In the genomic region with DNA sequence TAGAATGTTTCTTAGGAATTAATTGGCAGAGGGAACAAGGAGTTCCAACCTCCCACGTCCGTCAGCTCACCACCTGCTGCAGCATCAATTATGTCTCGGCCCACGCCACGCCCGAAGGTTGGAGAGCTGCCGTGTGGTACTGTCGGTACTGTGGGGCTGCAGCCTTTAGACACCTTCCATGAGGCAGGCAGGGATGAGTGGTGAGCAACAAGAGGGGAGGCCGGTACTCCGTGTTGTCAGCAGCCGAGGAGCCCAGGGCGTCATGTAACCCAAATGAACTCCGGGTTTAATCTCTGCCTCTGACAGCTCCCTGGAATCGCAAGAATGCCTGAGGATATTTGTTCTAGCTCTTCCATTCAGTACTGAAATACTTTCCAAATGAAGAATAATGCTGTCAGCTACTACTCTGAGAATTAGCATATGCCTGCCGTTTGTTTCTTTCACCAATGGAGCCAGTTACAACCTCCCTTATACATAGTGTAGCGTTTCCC, we compare ENCODE assay signal across 9 mouse cellular contexts.
DNase-seq lines count a peak whose midpoint lies in the region; ATAC-seq and TF ChIP-seq lines count a peak whose summit lies in the region.
"Had no signal": no experiment of that assay in that cellular context is flagged by ENCODE, and none has a peak within 500 bp of the region (broad histone marks: within the 10 kb centered on the region; RNA-seq: fewer than 3 reads in every experiment).

No protein-coding gene starts in this region.

- H3K9me3 ChIP-seq in midbrain, embryonic 14.5 days (ENCODE audit: control insufficient read depth, low read length): no peaks in the 10 kb centered on the region
- H3K9me3 ChIP-seq in midbrain, embryonic 10.5 days (replicated peaks): no peaks in the 10 kb centered on the region
- no peaks in the 10 kb centered on the region for H3K9me3 ChIP-seq in liver, embryonic 11.5 days (ENCODE audit: control insufficient read depth, low read length)

- WGBS in midbrain, embryonic 14.5 days: 75% methylated on average over 16 of the region's 16 CpGs
- WGBS in midbrain, embryonic 10.5 days: 85% methylated on average over 16 of the region's 16 CpGs
- WGBS in liver, embryonic 11.5 days: 80% methylated on average over 16 of the region's 16 CpGs

- H3K4me1 ChIP-seq in midbrain, embryonic 14.5 days (ENCODE audit: control insufficient read depth, insufficient read depth, low read length): peaks cover 11% of the 10 kb centered on the region; the same call in 1 of the 2 replicates
- H3K4me1 ChIP-seq in midbrain, embryonic 10.5 days: peaks cover 14% of the 10 kb centered on the region
- no peaks in the 10 kb centered on the region for H3K4me1 ChIP-seq in liver, embryonic 11.5 days (replicated peaks; ENCODE audit: control insufficient read depth, insufficient read depth, low read length)

- peak; percentile 9 for DNase-seq in adrenal gland, postnatal 14 days
- DNase-seq in adrenal gland, adult 8-10 months: no peak
- DNase-seq in midbrain, embryonic 14.5 days: peak; percentile 35
- DNase-seq in midbrain, embryonic 10.5 days (ENCODE audit: low spot score): no peak
- DNase-seq in left cerebral cortex, adult 2 months (ENCODE audit: extremely low spot score in 1 of 2, low spot score in 2 of 2): peak; percentile 84 to 87
- DNase-seq in telencephalon, adult 2 months (ENCODE audit: low read depth, low spot score): peak; percentile 93
- no peak for DNase-seq in liver, embryonic 11.5 days (ENCODE audit: low spot score)
- no peak for DNase-seq in thymus, postnatal 10 days (ENCODE audit: low spot score in 2 of 2)
- DNase-seq: gastrocnemius, postnatal 10 days had no signal

- H3K4me2 ChIP-seq in midbrain, embryonic 14.5 days (ENCODE audit: low read length): no peak overlapping the region
- no peak overlapping the region for H3K4me2 ChIP-seq in liver, embryonic 11.5 days

- intact Hi-C loops in left cerebral cortex, adult 2 months (cut with DNase I): loop anchor here (1.0 to 5.0 kb wide), 9 partner anchors 38 to 1444 kb away; partner anchors contain the start of gene Epha4

- no peaks in the 10 kb centered on the region for H3K27me3 ChIP-seq in midbrain, embryonic 14.5 days (ENCODE audit: control insufficient read depth, insufficient read depth, low read length)
- no peaks in the 10 kb centered on the region for H3K27me3 ChIP-seq in midbrain, embryonic 10.5 days (ENCODE audit: low read depth, poor library complexity, severe bottlenecking)
- H3K27me3 ChIP-seq in liver, embryonic 11.5 days (replicated peaks; ENCODE audit: control insufficient read depth, insufficient read depth, low read length): no peaks in the 10 kb centered on the region

- H3K36me3 ChIP-seq in midbrain, embryonic 14.5 days (ENCODE audit: control insufficient read depth, insufficient read depth, low read length): no peaks in the 10 kb centered on the region
- H3K36me3 ChIP-seq in midbrain, embryonic 10.5 days: no peaks in the 10 kb centered on the region
- H3K36me3 ChIP-seq in liver, embryonic 11.5 days (ENCODE audit: control insufficient read depth, insufficient read depth, low read length): no peaks in the 10 kb centered on the region

- no peak for TF ChIP-seq CTCF in left cerebral cortex, adult 2 months (IDR thresholded peaks at IDR 0.05)

- H3K27ac ChIP-seq in midbrain, embryonic 14.5 days (replicated peaks; ENCODE audit: low read depth, low read length): no peak overlapping the region
- H3K27ac ChIP-seq in midbrain, embryonic 10.5 days (replicated peaks): no peak overlapping the region
- peak overlapping the region; percentile 89 for H3K27ac ChIP-seq in left cerebral cortex, adult 2 months
- no peak overlapping the region for H3K27ac ChIP-seq in liver, embryonic 11.5 days (ENCODE audit: low read depth, low read length)

- H3K4me3 ChIP-seq in midbrain, embryonic 14.5 days (replicated peaks; ENCODE audit: low read depth, low read length): no peak overlapping the region
- no peak overlapping the region for H3K4me3 ChIP-seq in midbrain, embryonic 10.5 days
- no peak overlapping the region for H3K4me3 ChIP-seq in left cerebral cortex, adult 2 months
- no peak overlapping the region for H3K4me3 ChIP-seq in liver, embryonic 11.5 days (ENCODE audit: low read depth, low read length)

- H3K9ac ChIP-seq in midbrain, embryonic 14.5 days (replicated peaks; ENCODE audit: low read length): no peak overlapping the region
- no peak overlapping the region for H3K9ac ChIP-seq in liver, embryonic 11.5 days (ENCODE audit: low read depth, low read length)

- no peak for ATAC-seq in midbrain, embryonic 14.5 days (ENCODE audit: low FRiP score, low TSS enrichment)
- no peak for ATAC-seq in liver, embryonic 11.5 days (replicated peaks; ENCODE audit: low FRiP score)

Comparison
In these comparisons a context has a peak if more than half of its experiments do, and no peak if none do; other contexts are left out.
1. DNase-seq: peak in adrenal gland, postnatal 14 days (single experiment), midbrain, embryonic 14.5 days (single experiment), left cerebral cortex, adult 2 months (2 of 2) and telencephalon, adult 2 months (single experiment); none in adrenal gland, adult 8-10 months (single experiment), midbrain, embryonic 10.5 days (single experiment), liver, embryonic 11.5 days (single experiment) and thymus, postnatal 10 days (0 of 2).